ENCODE assay signal across 10 mouse cellular contexts in genomic region chrX:21393212-21393611, GRCm38 (mm10).
DNase-seq lines count a peak whose midpoint lies in the region; ATAC-seq lines count a peak whose summit lies in the region.
"Had no signal": no experiment of that assay in that cellular context is flagged by ENCODE, and none has a peak within 500 bp of the region (broad histone marks: within the 10 kb centered on the region; RNA-seq: fewer than 3 reads in every experiment).

No protein-coding gene starts in this region.

- no peak overlapping the region for H3K9ac ChIP-seq in forebrain, embryonic 12.5 days
- H3K9ac ChIP-seq: heart, embryonic 13.5 days; liver, postnatal 0 days had no signal

- 75% methylated on average over 10 of the region's 10 CpGs for WGBS in forebrain, embryonic 12.5 days

- no peaks in the 10 kb centered on the region for H3K9me3 ChIP-seq in forebrain, embryonic 12.5 days
- H3K9me3 ChIP-seq: heart, embryonic 13.5 days had no signal

- no peak overlapping the region for H3K4me2 ChIP-seq in forebrain, embryonic 12.5 days
- H3K4me2 ChIP-seq: heart, embryonic 13.5 days had no signal

- no peak overlapping the region for H3K4me3 ChIP-seq in forebrain, embryonic 12.5 days (replicated peaks)
- H3K4me3 ChIP-seq: heart, embryonic 13.5 days had no signal

- ATAC-seq in CD4-positive, CD25-positive, alpha-beta regulatory T cell, adult 4 months: no peak
- ATAC-seq in forebrain, embryonic 12.5 days (ENCODE audit: low FRiP score): no peak
- ATAC-seq: liver, postnatal 0 days had no signal

- H3K27ac ChIP-seq in forebrain, embryonic 12.5 days: no peak overlapping the region
- H3K27ac ChIP-seq: heart, embryonic 13.5 days had no signal

- peak; percentile 11 to 35 for DNase-seq in cerebellum, postnatal 10 days
- DNase-seq in cerebellum, postnatal 36 days: no peak
- DNase-seq in right cerebral cortex, postnatal 10 days (ENCODE audit: low spot score in 2 of 2): peak; percentile 16 to 20
- no peak for DNase-seq in right cerebral cortex, postnatal 25 days
- peak; percentile 10 for DNase-seq in heart, postnatal 4 days
- peak; percentile 12 for DNase-seq in skeletal muscle tissue, adult 2 months (ENCODE audit: low read depth, low spot score)
- DNase-seq: liver, postnatal 0 days had no signal

- H3K27me3 ChIP-seq in forebrain, embryonic 12.5 days: no peaks in the 10 kb centered on the region
- H3K27me3 ChIP-seq: heart, embryonic 13.5 days had no signal

- no peaks in the 10 kb centered on the region for H3K36me3 ChIP-seq in forebrain, embryonic 12.5 days (replicated peaks)
- H3K36me3 ChIP-seq: heart, embryonic 13.5 days had no signal

- no peaks in the 10 kb centered on the region for H3K4me1 ChIP-seq in forebrain, embryonic 12.5 days
- H3K4me1 ChIP-seq: heart, embryonic 13.5 days had no signal

Comparison
In these comparisons a context has a peak if more than half of its experiments do, and no peak if none do; other contexts are left out.
1. DNase-seq: peak in cerebellum, postnatal 10 days (2 of 2), right cerebral cortex, postnatal 10 days (2 of 2), heart, postnatal 4 days (single experiment) and skeletal muscle tissue, adult 2 months (single experiment); none in cerebellum, postnatal 36 days (0 of 2) and right cerebral cortex, postnatal 25 days (single experiment).